Mouse (Mus musculus) embryonic fibroblast, embryonic 13.5 days (primary cell): ENCODE results near the gene Nek5.

ENCODE experiments used
- CTCF ChIP-seq: IDR thresholded peaks from 2 replicates; pipeline ENCODE4 v1.5.1; 2011; ENCODE audit warnings: mild to moderate bottlenecking, control low read depth, low read length, moderate library complexity, borderline replicate concordance; ENCODE audit not compliant: insufficient read depth
- POLR2A ChIP-seq: IDR thresholded peaks from 2 replicates; pipeline ENCODE4 v1.6.1; 2011; ENCODE audit warnings: low read depth, mild to moderate bottlenecking, control low read depth, low read length, moderate library complexity

GRCm38 (mm10) chr8:22060446-22060889 is 64.4 kb downstream of the Nek5 start, which contains the start of gene Alg11:
- TF ChIP-seq CTCF (no peak), POLR2A (peak; percentile 97)
